Mouse (Mus musculus): ENCODE results near the gene Slc35e2.
"Not testable (repeated sequence)": the region's sequence is repeated elsewhere in the genome, so short reads cannot be mapped to it uniquely, and the experiment has no call there.

Gene Slc35e2

GRCm38 (mm10) chr4:155666903-155667302 is 65.7 kb downstream of the Slc35e2 start:
- Histone ChIP-seq H3K36me3 (ENCODE audit: insufficient read depth, low read length) (peaks cover 49% of the 10 kb centered on the region), H3K27me3 (ENCODE audit: insufficient read depth, low read length) (no peaks in the 10 kb centered on the region), H3K9me3 (ENCODE audit: low read length) (no peaks in the 10 kb centered on the region), H3K4me3 (replicated peaks; ENCODE audit: low read length) (no peak overlapping the region), H3K4me1 (replicated peaks; ENCODE audit: low read depth, low read length) (peaks cover 49% of the 10 kb centered on the region)
- TF ChIP-seq CTCF (conservative IDR thresholded peaks at IDR 0.05; ENCODE audit: low read length) (no peak), NANOG (IDR thresholded peaks at IDR 0.05; ENCODE audit: borderline replicate concordance, low read length) (no peak)

- H3K4me3 ChIP-seq (replicated peaks; ENCODE audit: low read length): peak within 1 kb of the TSS; percentile 93
- no peaks in the 10 kb centered on the region for H3K27me3 ChIP-seq (ENCODE audit: insufficient read depth, low read length)
- TF ChIP-seq POU5F1 (IDR thresholded peaks at IDR 0.05; ENCODE audit: borderline replicate concordance, low read length) (no peak), CTCF (conservative IDR thresholded peaks at IDR 0.05; ENCODE audit: low read length) (no peak), NANOG (IDR thresholded peaks at IDR 0.05; ENCODE audit: borderline replicate concordance, low read length) (no peak)
- H3K36me3 ChIP-seq (ENCODE audit: insufficient read depth, low read length): peaks cover 31% of the 10 kb centered on the region
- peaks cover 15% of the 10 kb centered on the region for H3K9me3 ChIP-seq (ENCODE audit: low read length)
- peaks cover 44% of the 10 kb centered on the region for H3K4me1 ChIP-seq (replicated peaks; ENCODE audit: low read depth, low read length)
Measured at GRCm38 (mm10) chr4:155668689-155669597, 67.7 kb downstream of the Slc35e2 start, which contains the start of gene Mib2. Gene Mib2, minus strand, starts transcription at chr4:155669198.

GRCm38 (mm10) chr4:155669598-155670075 is 68.4 kb downstream of the Slc35e2 start:
- TF ChIP-seq NANOG (IDR thresholded peaks at IDR 0.05; ENCODE audit: borderline replicate concordance, low read length) (no peak), CTCF (conservative IDR thresholded peaks at IDR 0.05; ENCODE audit: low read length) (no peak), POU5F1 (IDR thresholded peaks at IDR 0.05; ENCODE audit: borderline replicate concordance, low read length) (no peak)
- H3K27me3 ChIP-seq (ENCODE audit: insufficient read depth, low read length): no peaks in the 10 kb centered on the region

GRCm38 (mm10) chr4:155670236-155670635 is 69.0 kb downstream of the Slc35e2 start:
- peaks cover 31% of the 10 kb centered on the region for H3K4me1 ChIP-seq (replicated peaks; ENCODE audit: low read depth, low read length)
- TF ChIP-seq NANOG (IDR thresholded peaks at IDR 0.05; ENCODE audit: borderline replicate concordance, low read length): peak; percentile 91
- peaks cover 28% of the 10 kb centered on the region for H3K9me3 ChIP-seq (ENCODE audit: low read length)

More at GRCm38 (mm10) chr4:155669598-155670075, 68.4 kb downstream of the Slc35e2 start:
- H3K4me1 ChIP-seq (replicated peaks; ENCODE audit: low read depth, low read length): peaks cover 37% of the 10 kb centered on the region
- peak overlapping the region; percentile 93 for H3K4me3 ChIP-seq (replicated peaks; ENCODE audit: low read length)
- peaks cover 24% of the 10 kb centered on the region for H3K36me3 ChIP-seq (ENCODE audit: insufficient read depth, low read length)
- H3K9me3 ChIP-seq (ENCODE audit: low read length): peaks cover 22% of the 10 kb centered on the region

GRCm38 (mm10) chr4:155672082-155672481 is 70.9 kb downstream of the Slc35e2 start:
- Histone ChIP-seq H3K4me3 (replicated peaks; ENCODE audit: low read length) (no peak overlapping the region), H3K27me3 (ENCODE audit: insufficient read depth, low read length) (no peaks in the 10 kb centered on the region), H3K4me1 (replicated peaks; ENCODE audit: low read depth, low read length) (peaks cover 31% of the 10 kb centered on the region), H3K36me3 (ENCODE audit: insufficient read depth, low read length) (no peaks in the 10 kb centered on the region), H3K9me3 (ENCODE audit: low read length) (peaks cover 41% of the 10 kb centered on the region)
- TF ChIP-seq NANOG (IDR thresholded peaks at IDR 0.05; ENCODE audit: borderline replicate concordance, low read length) (no peak), CTCF (conservative IDR thresholded peaks at IDR 0.05; ENCODE audit: low read length) (no peak), POU5F1 (IDR thresholded peaks at IDR 0.05; ENCODE audit: borderline replicate concordance, low read length) (no peak)

More at GRCm38 (mm10) chr4:155670236-155670635, 69.0 kb downstream of the Slc35e2 start:
- not testable (repeated sequence) for H3K27me3 ChIP-seq (ENCODE audit: insufficient read depth, low read length)
- peaks cover 18% of the 10 kb centered on the region for H3K36me3 ChIP-seq (ENCODE audit: insufficient read depth, low read length)
- peak overlapping the region; percentile 93 for H3K4me3 ChIP-seq (replicated peaks; ENCODE audit: low read length)

Measured in E14TG2a.4 (cell line).